Mouse (Mus musculus): ENCODE results near the gene Vps33a.

- TF ChIP-seq CTCF (conservative IDR thresholded peaks at IDR 0.05; ENCODE audit: low read length) (no peak), NANOG (IDR thresholded peaks at IDR 0.05; ENCODE audit: borderline replicate concordance, low read length) (no peak), POU5F1 (IDR thresholded peaks at IDR 0.05; ENCODE audit: borderline replicate concordance, low read length) (no peak)
These were observed 41.4 kb upstream of the Vps33a start for GRCm38 (mm10) chr5:123614246-123614645.
